Mouse (Mus musculus) Muller cell, postnatal 12 days (primary cell): ENCODE measurements at regions not wholly inside any gene's neighbourhood (a gene's known extent, or its start where the extent isn't known, plus 50 kb on each side); places are given as distances from the start of the nearest gene placed in this dataset.
"Not testable (repeated sequence)": the region's sequence is repeated elsewhere in the genome, so short reads cannot be mapped to it uniquely, and the experiment has no call there.

Source experiments
- DNase-seq: peaks from one replicate; pipeline ENCODE4 v3.0.0-alpha.2; 2015; ENCODE audit errors: inconsistent ontology term

DNA sequence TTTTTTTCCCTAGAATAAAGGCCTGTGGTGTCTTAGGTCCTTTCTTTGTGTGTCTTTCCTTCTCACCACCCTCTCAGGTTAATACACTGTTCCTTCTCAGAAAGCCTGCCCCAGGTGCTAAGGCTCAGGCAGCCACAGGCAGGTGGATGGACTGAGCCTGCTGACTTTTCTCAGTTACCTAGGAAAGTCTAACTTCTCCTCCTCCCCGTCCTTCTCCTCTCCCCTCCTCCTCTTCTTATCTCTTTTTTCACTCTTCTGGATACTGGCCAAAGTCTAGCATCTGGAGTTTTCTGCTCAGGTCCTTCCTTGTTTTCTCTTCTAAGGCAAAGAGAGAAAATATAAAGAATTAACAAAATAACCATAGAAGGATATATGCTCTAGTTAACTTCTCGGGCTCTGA is 260.5 kb downstream of the Dad1 start:
- DNase-seq, result no peak

DNA sequence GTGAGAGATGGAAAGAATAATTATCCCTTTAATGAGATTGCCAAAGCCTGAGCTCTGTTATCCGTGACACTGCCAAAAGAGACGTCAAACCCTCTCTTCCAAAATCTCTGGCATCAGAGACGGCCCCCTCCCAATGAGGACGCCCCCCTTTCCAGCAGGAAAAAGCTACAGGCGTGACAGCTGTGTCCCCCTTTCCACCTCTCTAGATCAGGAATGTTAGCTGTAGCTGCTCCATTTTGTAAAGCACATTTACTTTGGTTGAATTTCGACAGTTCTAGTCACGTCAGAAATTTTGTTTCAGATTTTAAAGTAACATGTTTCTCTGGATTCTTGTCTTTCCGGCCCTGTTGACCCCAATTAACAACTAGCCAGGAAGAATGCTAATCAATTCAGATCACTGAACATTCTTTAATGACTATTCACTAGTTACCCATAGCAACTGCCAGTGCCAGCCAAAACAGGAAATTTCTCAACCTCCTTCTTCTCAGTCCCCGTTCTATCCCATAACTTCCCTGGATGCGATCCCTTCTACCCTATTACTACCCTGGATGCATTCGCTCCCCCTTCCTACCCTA is 261.1 kb downstream of the Dad1 start:
- DNase-seq, result peak; percentile 89

- DNase-seq, result no peak
Observed at GRCm38 (mm10) chr14:53991390-53991789, 262.5 kb downstream of the Dad1 start.

GRCm38 (mm10) chr14:53980771-53981170 is 273.1 kb downstream of the Dad1 start:
- DNase-seq, result no peak

- DNase-seq, result not testable (repeated sequence)
Observed at GRCm38 (mm10) chr14:53961426-53961825, 292.5 kb downstream of the Dad1 start.

DNA sequence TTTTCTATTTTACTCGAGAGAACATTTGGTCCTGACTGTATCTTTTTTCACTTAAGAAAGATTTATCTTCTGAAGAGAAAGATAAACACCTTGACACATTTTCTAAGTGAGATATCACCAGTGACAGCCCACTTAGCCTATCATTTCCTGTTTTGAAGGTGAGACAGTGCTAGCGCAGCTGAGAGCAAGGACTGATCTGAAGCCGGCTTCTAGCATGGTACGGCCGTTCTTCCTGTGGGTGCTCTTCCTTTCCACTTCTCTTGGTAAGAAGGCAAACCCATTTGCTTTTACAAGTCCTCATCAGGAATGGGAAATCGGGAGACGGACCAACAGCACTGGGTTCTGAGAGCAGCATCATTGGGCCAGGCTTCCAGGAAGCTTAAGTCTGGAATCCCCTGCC is 293.1 kb downstream of the Dad1 start:
- DNase-seq, result no peak

DNA sequence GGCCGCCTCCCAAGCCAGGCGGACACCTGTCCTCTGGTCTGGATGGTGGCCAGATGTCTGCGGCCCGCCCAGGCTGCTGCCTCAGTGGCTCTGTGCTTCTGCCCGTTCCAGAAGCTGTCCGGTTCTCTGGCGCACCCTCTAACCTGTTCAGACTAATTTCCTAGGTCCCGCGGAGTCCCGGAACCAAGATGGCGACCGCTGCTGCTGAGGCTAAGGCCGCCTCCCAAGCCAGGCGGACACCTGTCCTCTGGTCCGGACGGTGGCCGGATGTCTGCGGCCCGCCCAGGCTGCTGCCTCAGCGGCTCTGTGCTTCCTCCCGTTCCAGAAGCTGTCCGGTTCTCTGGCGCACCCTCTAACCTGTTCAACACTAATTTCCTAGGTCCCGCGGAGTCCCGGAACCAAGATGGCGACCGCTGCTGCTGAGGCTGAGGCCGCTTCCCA is 318.1 kb downstream of the Dad1 start:
- DNase-seq, result not testable (repeated sequence)

DNA sequence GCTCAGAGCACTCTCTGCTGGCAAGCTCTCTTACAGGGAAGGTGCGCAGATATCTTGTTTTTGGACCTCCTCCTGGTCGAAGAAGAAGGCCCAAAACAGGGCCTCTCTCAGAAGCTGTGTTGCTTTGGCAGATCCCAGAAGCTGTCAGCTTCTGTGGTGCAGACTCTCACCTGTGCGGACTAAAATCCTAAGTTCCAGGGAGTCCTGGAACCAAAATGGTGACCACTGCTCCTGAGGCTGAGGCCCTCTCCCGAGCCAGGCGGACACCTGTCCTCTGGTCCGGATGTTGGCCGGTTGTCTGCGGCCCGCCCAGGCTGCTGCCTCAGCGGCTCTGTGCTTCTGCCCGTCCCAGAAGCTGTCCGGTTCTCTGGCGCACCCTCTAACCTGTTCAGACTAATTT is 318.6 kb downstream of the Dad1 start:
- not testable (repeated sequence) for DNase-seq

DNA sequence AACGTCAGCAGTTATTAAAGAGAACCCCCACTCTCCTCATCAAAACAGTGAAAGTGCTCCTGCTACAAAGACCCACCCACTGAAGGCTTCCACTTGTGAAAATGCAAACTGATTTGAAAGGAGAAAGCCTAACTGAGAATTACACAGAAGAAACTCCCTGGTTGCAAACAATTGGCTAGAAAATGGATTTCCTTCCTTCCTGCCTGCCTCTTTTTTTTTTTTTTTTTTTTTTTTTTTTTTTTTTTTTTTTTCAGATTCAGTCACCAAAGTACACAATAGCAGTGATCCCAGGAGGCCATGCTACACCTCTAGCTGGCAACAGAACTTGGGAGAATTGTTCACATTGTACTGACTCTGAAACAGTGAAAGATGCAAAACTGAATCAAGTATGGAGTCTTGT is 343.0 kb downstream of the Dad1 start:
- no peak for DNase-seq

DNA sequence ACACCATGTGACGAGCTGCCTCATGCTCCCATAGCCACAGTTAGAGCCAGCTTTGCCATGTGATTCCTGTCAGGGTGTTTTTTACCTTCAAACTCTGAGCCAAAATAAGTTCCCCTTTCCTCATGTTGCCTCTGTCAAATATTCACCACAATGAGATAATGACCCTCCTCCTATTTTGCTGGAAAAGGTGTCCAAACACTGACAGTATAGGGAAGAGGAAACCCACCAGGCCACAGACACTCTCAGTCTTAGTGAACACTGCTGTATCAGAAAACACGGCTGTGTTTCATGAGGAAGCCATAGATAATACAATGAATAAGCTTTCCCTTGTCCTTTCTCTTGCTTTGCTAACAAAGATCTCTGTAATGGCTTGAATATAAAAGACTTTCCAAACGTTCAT is 349.3 kb downstream of the Dad1 start:
- no peak for DNase-seq

DNA sequence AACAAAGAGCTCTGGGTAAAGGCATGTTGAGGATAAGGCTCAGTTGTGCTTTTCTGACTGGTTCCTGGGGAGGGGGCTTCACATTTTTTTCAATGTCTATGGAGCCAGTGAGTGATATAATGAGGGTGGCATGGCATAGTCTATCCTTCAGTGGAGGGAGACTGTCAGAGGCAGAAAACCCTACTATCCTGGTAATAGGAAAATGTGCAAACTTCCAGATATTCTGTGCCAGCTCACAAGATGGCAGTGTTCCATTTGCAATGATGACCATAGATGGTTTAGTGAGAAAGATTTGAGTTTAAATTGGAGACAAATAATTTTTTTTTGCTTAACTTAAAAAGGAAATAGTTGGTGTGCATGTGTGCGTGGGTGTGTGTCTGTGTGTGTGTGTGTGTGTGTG is 352.8 kb downstream of the Dad1 start:
- no peak for DNase-seq

DNA sequence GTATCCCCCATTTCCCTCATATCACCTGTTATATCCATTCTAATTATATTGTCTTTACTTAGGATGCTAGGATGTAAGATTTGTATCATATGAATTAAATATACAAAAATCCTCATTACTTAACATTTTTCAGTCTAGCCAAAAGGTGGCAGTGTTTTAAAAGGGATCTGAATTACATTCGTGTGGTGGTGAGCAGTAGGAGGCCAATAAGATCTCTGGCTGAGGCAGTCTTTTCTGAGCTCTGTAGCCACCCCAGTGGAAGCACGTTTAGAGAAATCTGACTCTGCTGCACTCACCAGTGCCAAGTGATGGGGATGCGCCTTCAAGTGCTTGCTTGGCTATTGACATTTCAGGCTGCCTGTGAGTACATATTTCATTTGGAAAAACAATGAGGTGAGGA is 372.6 kb downstream of the Dad1 start:
- peak; percentile 36 for DNase-seq

GRCm38 (mm10) chr14:53876581-53876980 is 377.3 kb downstream of the Dad1 start:
- DNase-seq, result no peak

- no peak for DNase-seq
Observed at GRCm38 (mm10) chr14:53875736-53876135, 378.2 kb downstream of the Dad1 start.

- peak; percentile 3 for DNase-seq
Observed at GRCm38 (mm10) chr14:53847049-53847448, 406.9 kb downstream of the Dad1 start.

- no peak for DNase-seq
Observed at GRCm38 (mm10) chr14:53845646-53846045, 408.3 kb downstream of the Dad1 start.

GRCm38 (mm10) chr14:53832553-53832952 is 421.4 kb downstream of the Dad1 start:
- no peak for DNase-seq

- DNase-seq, result no peak
Observed at GRCm38 (mm10) chr14:53831651-53832050, 422.3 kb downstream of the Dad1 start.

DNA sequence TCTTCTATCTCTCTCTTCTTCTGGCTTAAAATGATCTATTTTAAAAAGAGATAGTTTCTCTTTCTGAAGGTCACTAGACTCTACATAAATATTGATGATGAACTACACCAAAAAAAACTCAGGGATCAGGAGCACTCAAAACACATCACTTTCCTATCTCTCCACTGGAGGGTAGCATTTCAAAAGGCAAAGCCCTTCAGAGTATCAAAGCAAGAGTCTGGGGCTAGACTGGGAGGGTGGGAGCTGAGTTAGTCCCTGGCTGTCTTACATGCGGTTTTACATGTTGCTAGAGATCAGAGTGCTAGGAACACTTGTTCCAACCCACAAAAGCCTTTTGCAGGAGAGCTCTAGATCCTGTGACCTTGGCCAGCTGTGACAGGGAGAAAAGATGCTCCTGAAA is 423.2 kb downstream of the Dad1 start:
- DNase-seq, result no peak

DNA sequence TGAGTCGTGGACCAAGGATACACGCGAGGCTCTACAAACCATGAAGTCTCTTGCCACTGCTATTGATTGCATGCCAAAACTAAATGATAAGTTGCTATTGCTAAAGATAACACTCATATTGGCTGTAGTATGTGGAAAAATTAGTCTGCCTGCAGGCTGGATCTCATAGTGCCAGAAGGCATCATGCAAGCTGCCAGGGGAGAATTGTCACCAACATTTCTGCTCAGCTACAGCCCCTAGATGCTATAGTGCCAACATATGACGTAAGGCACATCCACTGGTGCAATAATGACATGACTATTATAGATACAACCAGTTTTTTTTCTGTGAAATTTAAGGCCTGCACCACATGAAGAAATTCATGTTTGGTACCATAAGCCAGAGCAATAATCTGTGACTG is 427.1 kb downstream of the Dad1 start:
- no peak for DNase-seq

DNA sequence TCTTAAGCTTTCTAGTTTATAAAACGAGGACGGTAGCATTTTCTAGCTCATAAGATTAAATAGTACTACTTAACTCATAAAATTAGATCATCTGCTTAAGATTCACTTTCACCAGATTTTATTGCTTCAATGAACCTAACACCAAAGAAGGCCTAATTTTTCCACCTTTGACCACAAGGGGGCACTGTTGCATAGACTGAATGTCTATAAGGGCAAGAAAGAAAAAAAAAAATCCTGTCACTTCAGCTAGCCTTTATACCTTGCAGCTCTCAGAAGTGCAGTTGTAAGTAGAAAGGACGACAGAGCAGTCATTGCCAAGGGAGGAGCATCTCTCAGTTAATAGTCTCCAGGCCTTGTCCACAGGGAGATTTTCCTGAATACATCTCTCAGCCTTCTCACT is 447.7 kb downstream of the Dad1 start:
- peak; percentile 20 for DNase-seq

DNA sequence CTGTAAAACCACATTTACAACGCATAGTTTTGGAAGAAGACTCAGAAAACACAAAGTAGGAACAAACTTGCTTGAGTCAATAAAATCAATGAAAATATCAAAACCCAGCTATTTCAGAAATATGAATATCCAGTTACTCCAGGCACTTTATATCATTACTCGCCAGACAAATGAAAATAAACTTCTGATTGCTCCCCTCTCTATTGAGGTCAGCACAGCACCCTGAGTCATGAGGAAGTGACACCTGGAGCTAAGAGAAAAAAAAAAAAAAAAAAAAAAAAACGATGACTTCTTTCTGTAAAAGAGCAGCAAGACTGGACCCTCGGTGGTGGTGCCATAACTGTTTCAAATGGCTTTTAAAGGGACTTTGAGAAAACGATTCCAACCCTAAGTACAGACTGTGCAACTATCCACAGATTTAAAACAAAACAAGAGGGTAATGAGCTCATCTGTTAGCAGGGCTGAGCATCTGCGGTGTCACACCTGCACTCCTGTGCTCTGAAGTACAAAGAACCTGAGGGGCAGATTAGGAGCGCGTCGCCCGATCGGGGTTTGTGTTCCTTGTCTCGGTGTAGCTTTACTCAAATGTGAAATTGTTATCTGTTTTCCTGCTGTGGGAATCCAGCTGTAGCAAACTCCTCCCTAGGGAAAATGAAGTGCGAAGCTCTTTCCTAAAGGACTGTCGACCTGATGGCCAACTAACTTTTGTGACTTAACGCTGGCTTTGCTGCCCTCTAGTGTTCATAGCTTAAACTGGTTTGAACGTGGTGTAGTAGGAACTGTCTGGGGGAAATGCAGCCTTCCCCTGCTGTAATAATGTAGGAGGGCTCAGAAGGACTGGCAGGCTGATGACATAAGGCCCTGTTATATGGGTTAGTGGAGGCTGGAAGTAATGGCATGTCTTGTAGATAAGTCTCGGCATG is 449.9 kb downstream of the Dad1 start:
- peak; percentile 45 for DNase-seq

- no peak for DNase-seq
Observed at GRCm38 (mm10) chr14:53802547-53802946, 451.4 kb downstream of the Dad1 start.
